Mouse (Mus musculus) G1E-ER4 (cell line): ENCODE results near the gene Sf3b3. TPM values are rescaled to one million over a fixed set of nuclear protein-coding genes. Genes with fewer than 3 reads are reported as not detected.

Experiments used
- GATA1 ChIP-seq: IDR thresholded peaks from one replicate; pipeline ENCODE4 v1.8.0; 2012; ENCODE audit warnings: low read length, inconsistent platforms
- polyA plus RNA-seq: library from polyadenylated mRNA; stranded (reverse); fragments of >175 nt; gene quantifications from 2 replicates; pipeline ENCODE4 v1.2.3, GENCODE M21; 2012

Gene Sf3b3
- polyA plus RNA-seq, 1 experiment: 7.1 TPM

DNA sequence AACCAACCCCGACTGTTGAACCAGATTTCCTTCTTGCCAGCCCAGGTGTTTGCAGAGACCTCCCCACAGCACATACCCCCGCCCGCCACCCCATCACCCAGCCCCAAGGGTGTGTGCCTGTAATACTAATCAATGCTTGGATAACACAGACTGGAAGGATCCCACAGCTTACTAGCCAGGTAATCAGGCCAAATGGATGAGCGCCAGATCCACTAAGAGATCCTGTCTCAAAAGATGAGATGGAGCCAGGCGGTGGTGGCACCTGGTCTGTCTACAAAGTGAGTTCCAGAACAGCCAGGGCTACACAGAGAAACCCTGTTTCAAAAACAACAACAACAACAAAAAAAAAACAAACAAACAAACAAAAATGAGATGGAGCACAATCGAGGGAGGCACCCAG is 79.3 kb downstream of the Sf3b3 start:
- no peak for TF ChIP-seq GATA1

DNA sequence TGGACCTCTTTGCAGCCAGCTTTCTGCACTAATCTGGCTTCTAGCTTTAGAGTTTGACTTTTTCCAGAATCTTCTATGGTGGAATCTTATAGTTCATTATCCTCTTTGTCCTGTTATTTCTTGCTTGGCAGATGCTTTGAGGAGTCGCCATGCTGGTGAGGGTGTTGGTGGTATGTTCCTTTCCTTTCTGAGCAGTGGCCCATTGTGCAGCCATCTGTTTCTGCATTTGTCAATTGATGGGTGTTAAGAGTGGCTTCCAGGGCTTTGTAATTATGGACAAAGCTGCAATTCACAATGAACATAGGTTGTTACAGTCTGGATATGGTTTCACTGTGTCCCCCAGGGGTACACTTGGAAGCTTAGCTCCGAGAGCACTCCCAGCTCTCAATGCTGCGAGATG is 81.9 kb downstream of the Sf3b3 start:
- TF ChIP-seq GATA1: no peak

GRCm38 (mm10) chr8:110761988-110762387 is 84.6 kb downstream of the Sf3b3 start:
- no peak for TF ChIP-seq GATA1

GRCm38 (mm10) chr8:110761185-110761584 is 85.4 kb downstream of the Sf3b3 start:
- no peak for TF ChIP-seq GATA1

DNA sequence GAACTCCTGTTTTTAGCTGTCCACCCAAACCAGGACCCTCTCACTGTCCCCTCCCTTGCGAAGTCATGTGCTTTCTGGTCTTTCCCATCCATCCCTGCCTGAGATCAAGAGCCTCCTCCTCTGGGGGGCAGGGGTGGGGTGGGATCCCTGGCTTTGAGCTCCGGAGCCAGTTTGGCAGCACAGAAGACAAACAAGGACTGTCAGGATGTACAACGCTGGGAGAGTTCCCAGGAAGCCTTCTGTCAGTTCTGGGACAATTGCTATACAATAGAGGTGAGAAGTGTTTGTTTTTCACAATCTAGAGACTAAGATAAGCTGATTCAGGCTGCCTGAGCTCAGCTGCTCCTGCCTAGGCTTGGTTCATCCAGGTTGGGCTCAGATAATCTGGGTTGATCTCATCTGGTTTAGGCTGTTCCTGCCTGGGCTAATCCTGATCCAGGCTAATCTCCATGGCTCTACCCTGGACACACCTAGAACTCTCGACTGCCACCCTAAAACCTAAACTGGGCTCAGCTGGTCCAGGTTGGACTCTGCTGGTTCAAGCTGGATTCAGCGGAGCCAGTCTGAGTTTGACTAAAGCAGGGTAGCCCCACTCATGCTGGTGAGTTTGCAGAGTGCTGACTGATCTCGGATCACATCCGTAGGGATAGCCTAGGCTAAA is 86.2 kb downstream of the Sf3b3 start:
- no peak for TF ChIP-seq GATA1

Other genes starting within 250 kb of the Sf3b3 start
- gene Vac14, start 228.2 kb downstream of the Sf3b3 start, polyA plus RNA-seq: 63.4 and 66.1 TPM in 2 replicates
- 0.89 and 0.90 TPM in 2 replicates for gene Mtss1l, start 125.3 kb downstream of the Sf3b3 start, polyA plus RNA-seq
- not detected in 2 replicates for gene Il34, start 40.9 kb downstream of the Sf3b3 start, polyA plus RNA-seq
- 20.8 and 31.7 TPM in 2 replicates for gene Cog4, start 187 bp downstream of the Sf3b3 start, polyA plus RNA-seq
- gene Fuk, start 55.7 kb upstream of the Sf3b3 start, polyA plus RNA-seq: 11.8 and 14.2 TPM in 2 replicates
- gene St3gal2, start 73.1 kb upstream of the Sf3b3 start, polyA plus RNA-seq: 95.7 and 122 TPM in 2 replicates
- gene Ddx19a, start 151.0 kb upstream of the Sf3b3 start, polyA plus RNA-seq: 62.6 and 66.5 TPM in 2 replicates
- gene Ddx19b, start 185.0 kb upstream of the Sf3b3 start, polyA plus RNA-seq: 4.3 and 5.8 TPM in 2 replicates
- 30.4 and 56.2 TPM in 2 replicates for gene Aars, start 186.4 kb upstream of the Sf3b3 start, polyA plus RNA-seq
- 88.9 and 152 TPM in 2 replicates for gene Exosc6, start 209.6 kb upstream of the Sf3b3 start, polyA plus RNA-seq
- gene Clec18a, start 245.6 kb upstream of the Sf3b3 start, polyA plus RNA-seq: not detected in 2 replicates
- 10.3 and 11.6 TPM in 2 replicates for gene Pdpr, start 247.8 kb upstream of the Sf3b3 start, polyA plus RNA-seq